Mouse (Mus musculus): Measurements from ENCODE around the gene Cep295nl. TPM values are rescaled to one million over a fixed set of nuclear protein-coding genes. Genes with fewer than 3 reads are reported as not detected.

Gene Cep295nl
- total and polyA plus RNA-seq, 2 experiments from 2014 or later = 0.16 to 0.22 TPM

- DNase-seq (ENCODE audit: low spot score) = peak; percentile 22
These were observed 12.4 kb upstream of the Cep295nl start for GRCm38 (mm10) chr11:118354636-118355191.

GRCm38 (mm10) chr11:118349494-118349893, 7.2 kb upstream of the Cep295nl start:
- Histone ChIP-seq H3K36me3 (ENCODE audit: insufficient read depth, low read length) (no peaks in the 10 kb centered on the region), H3K4me1 (ENCODE audit: insufficient read depth, low read length) (peaks cover 8% of the 10 kb centered on the region), H3K27ac (ENCODE audit: low read depth, low read length) (no peak overlapping the region), H3K9me3 (ENCODE audit: low read length) (no peaks in the 10 kb centered on the region), H3K27me3 (ENCODE audit: insufficient read depth, low read length) (no peaks in the 10 kb centered on the region), H3K4me2 (ENCODE audit: low read depth, low read length, poor library complexity, severe bottlenecking) (no peak overlapping the region), H3K4me3 (ENCODE audit: low read depth, low read length) (no peak overlapping the region), H3K9ac (replicated peaks; ENCODE audit: low read length, poor library complexity, severe bottlenecking) (no peak overlapping the region)
- TF ChIP-seq CTCF (IDR thresholded peaks at IDR 0.05) = no peak
- no peak for ATAC-seq (ENCODE audit: low FRiP score)
- WGBS = 89% methylated on average over 5 of the region's 5 CpGs
- DNase-seq (ENCODE audit: low spot score) = no peak

More at GRCm38 (mm10) chr11:118354636-118355191, 12.4 kb upstream of the Cep295nl start:
- 0% methylated on average over 35 of the region's 47 CpGs for WGBS
- Histone ChIP-seq H3K4me2 (ENCODE audit: low read depth, low read length, poor library complexity, severe bottlenecking) (peak overlapping the region; percentile 88), H3K27ac (ENCODE audit: low read depth, low read length) (peak overlapping the region; percentile 91), H3K36me3 (ENCODE audit: insufficient read depth, low read length) (no peaks in the 10 kb centered on the region), H3K4me1 (ENCODE audit: insufficient read depth, low read length) (peaks cover 13% of the 10 kb centered on the region), H3K9me3 (ENCODE audit: low read length) (no peaks in the 10 kb centered on the region), H3K4me3 (ENCODE audit: low read depth, low read length) (peak overlapping the region; percentile 87), H3K9ac (replicated peaks; ENCODE audit: low read length, poor library complexity, severe bottlenecking) (peak overlapping the region; percentile 90), H3K27me3 (ENCODE audit: insufficient read depth, low read length) (no peaks in the 10 kb centered on the region)
- ATAC-seq (ENCODE audit: low FRiP score) = peak; percentile 31; the same call in 1 of the 2 replicates
- TF ChIP-seq CTCF (IDR thresholded peaks at IDR 0.05) = no peak

- H3K4me1 ChIP-seq (ENCODE audit: insufficient read depth, low read length) = peaks cover 8% of the 10 kb centered on the region
These were observed 6.6 kb upstream of the Cep295nl start for GRCm38 (mm10) chr11:118348877-118349276.

GRCm38 (mm10) chr11:118348419-118348818, 6.1 kb upstream of the Cep295nl start:
- H3K36me3 ChIP-seq (ENCODE audit: insufficient read depth, low read length) = no peaks in the 10 kb centered on the region
- DNase-seq (ENCODE audit: low spot score) (no peak), ATAC-seq (ENCODE audit: low FRiP score) (no peak)
- no peaks in the 10 kb centered on the region for H3K27me3 ChIP-seq (ENCODE audit: insufficient read depth, low read length)
- TF ChIP-seq CTCF (IDR thresholded peaks at IDR 0.05) = no peak
- no peak overlapping the region for H3K9ac ChIP-seq (replicated peaks; ENCODE audit: low read length, poor library complexity, severe bottlenecking)
- no peak overlapping the region for H3K4me2 ChIP-seq (ENCODE audit: low read depth, low read length, poor library complexity, severe bottlenecking)
- H3K4me3 ChIP-seq (ENCODE audit: low read depth, low read length) = no peak overlapping the region
- H3K4me1 ChIP-seq (ENCODE audit: insufficient read depth, low read length) = peaks cover 4% of the 10 kb centered on the region
- H3K9me3 ChIP-seq (ENCODE audit: low read length) = no peaks in the 10 kb centered on the region
- WGBS = 94% methylated on average over 3 of the region's 3 CpGs
- no peak overlapping the region for H3K27ac ChIP-seq (ENCODE audit: low read depth, low read length)

More at GRCm38 (mm10) chr11:118348877-118349276, 6.6 kb upstream of the Cep295nl start:
- no peak overlapping the region for H3K9ac ChIP-seq (replicated peaks; ENCODE audit: low read length, poor library complexity, severe bottlenecking)
- no peaks in the 10 kb centered on the region for H3K9me3 ChIP-seq (ENCODE audit: low read length)
- DNase-seq (ENCODE audit: low spot score) (no peak), ATAC-seq (ENCODE audit: low FRiP score) (no peak)
- no peaks in the 10 kb centered on the region for H3K36me3 ChIP-seq (ENCODE audit: insufficient read depth, low read length)
- TF ChIP-seq CTCF (IDR thresholded peaks at IDR 0.05) = no peak
- no peak overlapping the region for H3K4me2 ChIP-seq (ENCODE audit: low read depth, low read length, poor library complexity, severe bottlenecking)
- WGBS = 85% methylated on average over 5 of the region's 5 CpGs
- H3K27me3 ChIP-seq (ENCODE audit: insufficient read depth, low read length) = no peaks in the 10 kb centered on the region
- no peak overlapping the region for H3K4me3 ChIP-seq (ENCODE audit: low read depth, low read length)
- H3K27ac ChIP-seq (ENCODE audit: low read depth, low read length) = no peak overlapping the region

- ATAC-seq (ENCODE audit: low FRiP score) = no peak
- no peaks in the 10 kb centered on the region for H3K9me3 ChIP-seq (ENCODE audit: low read length)
- H3K27ac ChIP-seq (ENCODE audit: low read depth, low read length) = no peak overlapping the region
- 95% methylated on average over 12 of the region's 12 CpGs for WGBS
- no peaks in the 10 kb centered on the region; the same call in 1 of the 2 replicates for H3K4me1 ChIP-seq (ENCODE audit: insufficient read depth, low read length)
- no peak overlapping the region for H3K4me2 ChIP-seq (ENCODE audit: low read depth, low read length, poor library complexity, severe bottlenecking)
- DNase-seq (ENCODE audit: low spot score) = no peak
- no peak for TF ChIP-seq CTCF (IDR thresholded peaks at IDR 0.05)
- no peak overlapping the region for H3K4me3 ChIP-seq (ENCODE audit: low read depth, low read length)
- H3K27me3 ChIP-seq (ENCODE audit: insufficient read depth, low read length) = no peaks in the 10 kb centered on the region
- no peaks in the 10 kb centered on the region for H3K36me3 ChIP-seq (ENCODE audit: insufficient read depth, low read length)
- no peak overlapping the region for H3K9ac ChIP-seq (replicated peaks; ENCODE audit: low read length, poor library complexity, severe bottlenecking)
These were observed 5.6 kb upstream of the Cep295nl start for GRCm38 (mm10) chr11:118347911-118348310.

GRCm38 (mm10) chr11:118347391-118347790, 5.1 kb upstream of the Cep295nl start:
- DNase-seq (ENCODE audit: low spot score) (no peak), ATAC-seq (ENCODE audit: low FRiP score) (no peak)
- no peaks in the 10 kb centered on the region for H3K36me3 ChIP-seq (ENCODE audit: insufficient read depth, low read length)
- 84% methylated on average over 2 of the region's 2 CpGs for WGBS
- H3K9me3 ChIP-seq (ENCODE audit: low read length) = no peaks in the 10 kb centered on the region
- H3K4me1 ChIP-seq (ENCODE audit: insufficient read depth, low read length) = peaks cover 3% of the 10 kb centered on the region
- no peak for TF ChIP-seq CTCF (IDR thresholded peaks at IDR 0.05)
- no peak overlapping the region for H3K9ac ChIP-seq (replicated peaks; ENCODE audit: low read length, poor library complexity, severe bottlenecking)
- H3K27ac ChIP-seq (ENCODE audit: low read depth, low read length) = no peak overlapping the region; the same call in 1 of the 2 replicates
- no peak overlapping the region for H3K4me2 ChIP-seq (ENCODE audit: low read depth, low read length, poor library complexity, severe bottlenecking)
- no peak overlapping the region for H3K4me3 ChIP-seq (ENCODE audit: low read depth, low read length)
- no peaks in the 10 kb centered on the region for H3K27me3 ChIP-seq (ENCODE audit: insufficient read depth, low read length)

Measured in midbrain, postnatal 0 days (tissue).